Mouse (Mus musculus): Measurements from ENCODE around the gene Cttn. TPM values are rescaled to one million over a fixed set of nuclear protein-coding genes. Genes with fewer than 3 reads are reported as not detected.

Gene Cttn
- polyA plus RNA-seq (2014; fragmentation: Nextera tagmentation; extraction: Ambion mirVana) = 165 and 174 TPM in 2 replicates

DNA sequence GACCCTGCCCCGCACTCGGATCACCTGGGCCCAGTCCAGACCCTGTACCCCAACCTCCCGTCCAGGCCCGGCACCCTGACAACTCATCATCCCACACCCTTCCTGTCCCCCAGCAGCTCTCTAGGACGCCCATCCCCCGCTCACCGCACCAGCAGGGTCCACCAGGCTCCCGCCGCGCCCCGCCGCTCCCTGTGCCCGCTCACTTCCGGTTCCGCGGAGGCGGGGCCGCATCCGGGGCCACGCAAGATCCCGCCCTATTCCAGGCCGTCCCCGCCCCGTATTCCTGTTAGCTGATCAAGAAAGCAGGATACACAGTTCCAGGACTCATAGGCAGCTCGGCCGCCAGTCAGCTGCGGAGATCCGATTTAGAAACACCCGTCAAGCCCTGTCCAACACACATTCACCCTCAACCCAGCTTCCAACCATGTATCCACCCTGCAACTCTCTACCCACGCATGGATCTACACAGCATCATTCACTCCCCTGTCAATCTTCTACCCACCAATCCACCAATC, at the start of gene Cttn:
Cttn (minus strand) TSS at position 465 of the 515 bp plus-strand sequence.
- ATAC-seq (ENCODE audit: low FRiP score) = peak; percentile 97
- peaks cover 18% of the 10 kb centered on the region for H3K4me1 ChIP-seq (replicated peaks; ENCODE audit: control insufficient read depth, insufficient read depth, low read length)
- DNase-seq (ENCODE audit: low spot score) = peak; percentile 90
- H3K4me3 ChIP-seq (replicated peaks; ENCODE audit: low read length) = peak within 1 kb of the TSS; percentile 87
- H3K4me2 ChIP-seq (replicated peaks) = peak within 1 kb of the TSS; percentile 77
- H3K27me3 ChIP-seq (ENCODE audit: control insufficient read depth, insufficient read depth, low read length) = no peaks in the 10 kb centered on the region
- peak within 1 kb of the TSS; percentile 95 for H3K9ac ChIP-seq
- 1% methylated on average over 30 of the region's 30 CpGs for WGBS
- H3K9me3 ChIP-seq (ENCODE audit: control insufficient read depth, low read length) = no peaks in the 10 kb centered on the region
- H3K36me3 ChIP-seq (replicated peaks; ENCODE audit: control insufficient read depth, insufficient read depth) = peaks cover 5% of the 10 kb centered on the region
- H3K27ac ChIP-seq = peak within 1 kb of the TSS; percentile 76

DNA sequence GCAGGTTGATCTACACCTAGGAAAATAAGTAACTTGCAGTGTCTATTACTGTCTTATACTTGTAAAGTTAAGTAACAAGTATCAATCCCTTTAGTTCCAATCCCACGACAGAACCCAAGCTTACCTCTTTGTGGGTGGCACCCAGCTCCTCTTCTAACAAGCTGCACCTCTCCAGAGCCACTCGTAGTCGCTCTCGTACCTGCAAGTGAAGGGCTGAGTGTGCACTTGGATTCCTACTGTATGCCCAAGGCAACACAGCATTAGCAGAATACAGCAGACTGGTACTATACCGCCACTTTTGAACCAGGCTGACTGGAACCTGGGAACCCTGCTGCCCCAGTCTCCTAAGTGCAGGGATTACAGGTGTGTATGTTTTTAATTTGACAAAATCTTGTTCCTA, 49.0 kb upstream of the Cttn start:
- H3K9ac ChIP-seq = no peak overlapping the region
- ATAC-seq (ENCODE audit: low FRiP score) = no peak
- 96% methylated on average over 5 of the region's 5 CpGs for WGBS
- no peaks in the 10 kb centered on the region for H3K27me3 ChIP-seq (ENCODE audit: control insufficient read depth, insufficient read depth, low read length)
- no peak overlapping the region for H3K4me3 ChIP-seq (replicated peaks; ENCODE audit: low read length)
- H3K4me1 ChIP-seq (replicated peaks; ENCODE audit: control insufficient read depth, insufficient read depth, low read length) = no peaks in the 10 kb centered on the region
- DNase-seq (ENCODE audit: low spot score) = no peak
- no peak overlapping the region for H3K4me2 ChIP-seq (replicated peaks)
- no peaks in the 10 kb centered on the region for H3K9me3 ChIP-seq (ENCODE audit: control insufficient read depth, low read length)
- peaks cover 50% of the 10 kb centered on the region for H3K36me3 ChIP-seq (replicated peaks; ENCODE audit: control insufficient read depth, insufficient read depth)
- H3K27ac ChIP-seq = no peak overlapping the region

DNA sequence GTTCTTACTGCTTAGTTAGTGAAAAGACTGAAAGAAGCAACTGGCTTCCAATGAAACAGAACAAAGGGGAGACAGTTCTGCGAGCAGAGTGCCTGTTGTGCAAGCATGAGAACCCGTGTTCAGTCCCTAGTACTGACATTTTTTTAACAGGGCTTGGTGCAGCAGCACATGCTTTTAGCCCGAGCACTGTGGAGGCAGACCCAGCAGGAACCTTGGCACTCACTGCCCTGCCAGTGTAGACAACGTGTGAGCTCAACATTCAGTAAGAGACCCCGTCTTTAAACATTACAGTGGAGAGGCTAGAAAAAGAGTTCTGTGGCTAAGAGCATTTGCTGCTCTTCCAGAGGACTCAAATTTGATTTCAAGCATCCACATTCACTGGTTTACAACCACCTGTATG, 45.9 kb upstream of the Cttn start:
- H3K9me3 ChIP-seq (ENCODE audit: control insufficient read depth, low read length) = no peaks in the 10 kb centered on the region
- H3K4me2 ChIP-seq (replicated peaks) = no peak overlapping the region
- H3K36me3 ChIP-seq (replicated peaks; ENCODE audit: control insufficient read depth, insufficient read depth) = peaks cover 82% of the 10 kb centered on the region
- no peak overlapping the region for H3K9ac ChIP-seq
- H3K4me3 ChIP-seq (replicated peaks; ENCODE audit: low read length) = no peak overlapping the region
- no peak overlapping the region for H3K27ac ChIP-seq
- H3K27me3 ChIP-seq (ENCODE audit: control insufficient read depth, insufficient read depth, low read length) = no peaks in the 10 kb centered on the region
- no peak for DNase-seq (ENCODE audit: low spot score)
- H3K4me1 ChIP-seq (replicated peaks; ENCODE audit: control insufficient read depth, insufficient read depth, low read length) = no peaks in the 10 kb centered on the region
- no peak for ATAC-seq (ENCODE audit: low FRiP score)
- 86% methylated on average over 5 of the region's 5 CpGs for WGBS

DNA sequence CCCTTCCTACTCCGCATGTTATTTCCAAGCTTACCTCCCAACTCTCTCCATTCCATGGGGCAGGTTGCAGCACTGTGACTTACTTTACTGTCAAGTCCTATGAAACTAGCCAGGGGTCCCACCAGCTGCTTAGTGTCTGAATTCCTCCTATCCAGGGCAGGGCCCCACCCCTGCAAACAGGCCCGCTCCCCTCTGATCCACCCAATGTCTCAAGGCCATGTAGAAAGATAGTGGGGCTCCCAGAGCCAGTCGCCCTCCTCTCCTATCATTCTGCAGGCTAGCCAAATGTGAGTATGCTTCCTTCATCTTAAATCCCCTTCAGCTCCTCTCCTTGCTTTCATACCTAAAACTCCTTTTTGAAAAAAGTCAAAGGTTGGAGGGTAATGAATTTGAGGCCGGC, 38.3 kb upstream of the Cttn start:
- H3K27me3 ChIP-seq (ENCODE audit: control insufficient read depth, insufficient read depth, low read length) = no peaks in the 10 kb centered on the region
- H3K4me2 ChIP-seq (replicated peaks) = no peak overlapping the region
- no peak overlapping the region for H3K9ac ChIP-seq
- no peak for DNase-seq (ENCODE audit: low spot score)
- no peaks in the 10 kb centered on the region for H3K4me1 ChIP-seq (replicated peaks; ENCODE audit: control insufficient read depth, insufficient read depth, low read length)
- H3K36me3 ChIP-seq (replicated peaks; ENCODE audit: control insufficient read depth, insufficient read depth) = peaks cover 100% of the 10 kb centered on the region
- WGBS = 95% methylated on average over 4 of the region's 4 CpGs
- ATAC-seq (ENCODE audit: low FRiP score) = no peak
- H3K4me3 ChIP-seq (replicated peaks; ENCODE audit: low read length) = no peak overlapping the region
- H3K9me3 ChIP-seq (ENCODE audit: control insufficient read depth, low read length) = no peaks in the 10 kb centered on the region
- H3K27ac ChIP-seq = no peak overlapping the region

DNA sequence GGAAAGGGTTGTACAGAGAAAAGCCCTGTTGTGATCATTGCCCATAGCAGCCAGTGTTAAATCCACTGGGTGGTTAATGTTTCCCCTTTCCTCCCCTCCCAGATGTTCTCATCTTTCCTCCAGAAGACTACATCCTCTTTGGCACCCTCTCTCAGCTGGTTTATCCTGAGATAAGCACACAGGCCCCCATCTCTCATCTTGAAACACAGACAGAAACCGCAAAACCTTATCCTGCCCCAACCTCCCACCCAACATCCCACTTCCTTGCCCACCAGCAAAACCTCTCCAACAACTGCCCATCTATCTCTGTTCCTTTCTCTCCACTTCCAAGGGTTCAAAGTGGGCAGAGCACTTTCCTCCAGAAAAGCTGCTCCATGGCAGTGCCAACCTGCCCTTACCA, 36.0 kb upstream of the Cttn start:
- no peaks in the 10 kb centered on the region for H3K27me3 ChIP-seq (ENCODE audit: control insufficient read depth, insufficient read depth, low read length)
- H3K4me1 ChIP-seq (replicated peaks; ENCODE audit: control insufficient read depth, insufficient read depth, low read length) = no peaks in the 10 kb centered on the region
- no peak overlapping the region for H3K9ac ChIP-seq
- 96% methylated on average over 1 of the region's 1 CpGs for WGBS
- ATAC-seq (ENCODE audit: low FRiP score) = no peak
- no peak overlapping the region for H3K4me3 ChIP-seq (replicated peaks; ENCODE audit: low read length)
- no peak overlapping the region for H3K27ac ChIP-seq
- H3K36me3 ChIP-seq (replicated peaks; ENCODE audit: control insufficient read depth, insufficient read depth) = peaks cover 100% of the 10 kb centered on the region
- H3K4me2 ChIP-seq (replicated peaks) = no peak overlapping the region
- DNase-seq (ENCODE audit: low spot score) = no peak
- no peaks in the 10 kb centered on the region for H3K9me3 ChIP-seq (ENCODE audit: control insufficient read depth, low read length)

DNA sequence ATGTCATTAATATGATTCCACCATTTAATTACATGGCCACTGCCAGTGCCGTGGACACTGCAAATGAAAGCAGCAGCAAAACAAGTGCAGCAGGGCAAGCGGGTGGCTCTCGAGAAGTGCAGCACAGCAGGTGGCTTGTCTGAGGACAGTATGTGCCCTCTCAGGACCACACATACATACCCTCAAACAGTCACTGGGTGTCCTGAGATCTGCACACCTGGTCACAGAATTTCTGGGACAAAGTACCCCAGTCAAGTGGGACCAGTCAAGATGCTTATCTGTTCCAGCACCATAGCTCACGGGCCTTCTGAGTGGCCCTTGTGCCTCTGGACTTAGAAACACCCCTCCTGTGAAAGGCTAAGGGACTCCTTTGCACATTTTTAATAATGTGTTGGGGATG, 33.1 kb upstream of the Cttn start:
- H3K9me3 ChIP-seq (ENCODE audit: control insufficient read depth, low read length) = no peaks in the 10 kb centered on the region
- no peak for ATAC-seq (ENCODE audit: low FRiP score)
- H3K4me1 ChIP-seq (replicated peaks; ENCODE audit: control insufficient read depth, insufficient read depth, low read length) = no peaks in the 10 kb centered on the region
- no peak overlapping the region for H3K27ac ChIP-seq
- no peaks in the 10 kb centered on the region for H3K27me3 ChIP-seq (ENCODE audit: control insufficient read depth, insufficient read depth, low read length)
- DNase-seq (ENCODE audit: low spot score) = no peak
- no peak overlapping the region for H3K4me2 ChIP-seq (replicated peaks)
- H3K9ac ChIP-seq = no peak overlapping the region
- WGBS = 90% methylated on average over 4 of the region's 4 CpGs
- no peak overlapping the region for H3K4me3 ChIP-seq (replicated peaks; ENCODE audit: low read length)
- H3K36me3 ChIP-seq (replicated peaks; ENCODE audit: control insufficient read depth, insufficient read depth) = peaks cover 98% of the 10 kb centered on the region

DNA sequence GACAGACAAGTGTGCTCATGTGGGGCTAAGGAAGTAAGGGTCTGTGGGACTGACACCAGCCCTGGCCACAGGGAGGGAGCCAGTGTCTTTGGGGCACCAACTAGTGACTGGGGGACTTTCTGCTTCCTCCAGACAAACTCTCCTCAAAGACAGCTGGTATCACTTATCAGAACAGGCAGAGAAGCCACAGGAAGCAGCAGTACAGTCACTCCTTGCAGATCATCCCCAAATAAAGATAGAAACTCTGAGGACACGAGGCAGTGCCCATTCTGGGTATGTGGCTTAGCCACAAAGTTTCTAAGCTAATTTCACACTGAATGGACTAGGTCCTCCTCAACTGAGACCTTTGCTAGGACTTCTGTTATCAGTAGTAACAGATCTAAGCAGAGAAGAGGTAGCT, 22.1 kb upstream of the Cttn start:
- Histone ChIP-seq H3K4me1 (replicated peaks; ENCODE audit: control insufficient read depth, insufficient read depth, low read length) (no peaks in the 10 kb centered on the region), H3K4me3 (replicated peaks; ENCODE audit: low read length) (no peak overlapping the region), H3K9ac (no peak overlapping the region), H3K4me2 (replicated peaks) (no peak overlapping the region), H3K9me3 (ENCODE audit: control insufficient read depth, low read length) (no peaks in the 10 kb centered on the region), H3K27me3 (ENCODE audit: control insufficient read depth, insufficient read depth, low read length) (no peaks in the 10 kb centered on the region), H3K27ac (no peak overlapping the region), H3K36me3 (replicated peaks; ENCODE audit: control insufficient read depth, insufficient read depth) (peaks cover 98% of the 10 kb centered on the region)
- 91% methylated on average over 1 of the region's 1 CpGs for WGBS
- DNase-seq (ENCODE audit: low spot score) (no peak), ATAC-seq (ENCODE audit: low FRiP score) (no peak)

DNA sequence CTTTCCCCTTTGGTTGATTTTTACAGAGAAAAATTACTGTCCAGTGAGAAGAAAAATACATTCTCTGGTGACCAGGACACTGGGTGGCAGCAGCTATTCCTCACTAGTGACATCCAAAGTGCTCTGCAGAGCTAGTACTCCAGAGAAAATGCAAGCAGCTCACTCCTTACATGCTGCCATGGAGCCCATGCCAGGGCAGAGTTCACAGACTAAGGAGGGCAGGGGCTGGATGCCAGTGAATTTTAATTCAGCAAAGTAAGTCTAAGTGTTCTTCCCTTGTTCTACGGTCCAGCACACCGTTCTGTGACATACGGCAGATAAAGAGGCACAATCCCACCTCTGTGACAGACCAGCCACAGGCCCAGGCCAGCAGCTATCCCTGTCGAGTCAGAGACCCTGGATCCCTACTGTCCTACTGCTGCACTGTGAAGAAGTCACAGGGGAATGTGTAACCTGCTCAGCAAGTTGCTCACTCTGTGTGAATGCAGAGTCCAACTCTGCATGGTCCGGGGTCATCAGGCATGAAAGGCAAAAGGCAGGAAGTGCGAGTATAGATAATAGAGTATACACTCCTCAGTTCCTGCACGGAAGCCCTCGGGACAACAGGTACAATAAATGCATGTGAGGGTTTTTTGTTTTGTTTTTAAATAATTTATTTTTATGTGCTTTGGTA, 19.5 kb upstream of the Cttn start:
- H3K9me3 ChIP-seq (ENCODE audit: control insufficient read depth, low read length) = no peaks in the 10 kb centered on the region
- WGBS = 93% methylated on average over 8 of the region's 8 CpGs
- peaks cover 90% of the 10 kb centered on the region for H3K36me3 ChIP-seq (replicated peaks; ENCODE audit: control insufficient read depth, insufficient read depth)
- H3K4me3 ChIP-seq (replicated peaks; ENCODE audit: low read length) = no peak overlapping the region
- no peak overlapping the region for H3K27ac ChIP-seq
- no peaks in the 10 kb centered on the region for H3K27me3 ChIP-seq (ENCODE audit: control insufficient read depth, insufficient read depth, low read length)
- H3K4me2 ChIP-seq (replicated peaks) = no peak overlapping the region
- DNase-seq (ENCODE audit: low spot score) = no peak
- H3K4me1 ChIP-seq (replicated peaks; ENCODE audit: control insufficient read depth, insufficient read depth, low read length) = no peaks in the 10 kb centered on the region
- ATAC-seq (ENCODE audit: low FRiP score) = no peak
- H3K9ac ChIP-seq = no peak overlapping the region

DNA sequence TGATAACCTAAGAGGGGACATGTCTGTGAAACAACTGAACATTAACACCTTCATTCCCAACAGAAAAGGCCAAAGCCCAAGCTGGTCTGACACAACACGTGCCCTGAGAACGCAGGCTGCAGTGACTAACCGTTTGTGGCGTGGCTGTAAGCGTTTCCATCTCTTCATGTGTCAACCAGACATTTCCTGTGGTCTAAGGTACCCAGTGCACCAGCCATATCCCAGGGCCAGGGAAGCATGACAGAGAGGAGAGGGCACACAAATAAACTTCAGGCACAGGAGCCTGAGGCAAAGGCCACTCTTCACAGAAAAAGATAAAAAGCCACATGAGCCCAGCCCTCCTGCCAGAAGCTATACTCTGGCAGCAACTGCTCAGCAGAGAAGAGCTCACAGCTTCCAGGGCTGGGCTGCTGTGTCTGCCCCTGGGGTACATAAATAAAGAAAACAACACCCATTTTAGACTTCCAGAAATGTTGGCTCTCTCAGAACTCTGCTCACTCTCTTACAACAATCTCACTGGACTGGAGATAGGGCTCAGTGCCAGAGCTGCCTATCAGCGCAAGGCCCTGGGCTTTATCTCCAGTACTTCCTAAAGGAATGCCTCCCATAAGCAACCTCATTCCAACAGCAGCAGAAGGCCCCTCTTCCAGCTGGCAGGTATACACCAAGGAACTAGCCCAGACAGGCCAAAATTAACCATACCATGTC, 18.4 kb upstream of the Cttn start:
- H3K4me1 ChIP-seq (replicated peaks; ENCODE audit: control insufficient read depth, insufficient read depth, low read length) = no peaks in the 10 kb centered on the region
- no peak overlapping the region for H3K9ac ChIP-seq
- WGBS = 87% methylated on average over 6 of the region's 6 CpGs
- no peak overlapping the region for H3K4me3 ChIP-seq (replicated peaks; ENCODE audit: low read length)
- peaks cover 90% of the 10 kb centered on the region for H3K36me3 ChIP-seq (replicated peaks; ENCODE audit: control insufficient read depth, insufficient read depth)
- DNase-seq (ENCODE audit: low spot score) (no peak), ATAC-seq (ENCODE audit: low FRiP score) (no peak)
- H3K9me3 ChIP-seq (ENCODE audit: control insufficient read depth, low read length) = no peaks in the 10 kb centered on the region
- no peaks in the 10 kb centered on the region for H3K27me3 ChIP-seq (ENCODE audit: control insufficient read depth, insufficient read depth, low read length)
- H3K27ac ChIP-seq = no peak overlapping the region
- H3K4me2 ChIP-seq (replicated peaks) = no peak overlapping the region

All from hindbrain, embryonic 14.5 days (tissue).